Mouse (Mus musculus) layer of hippocampus, adult 2 months (tissue): Measurements from ENCODE around the gene Gm11992. TPM values are rescaled to one million over a fixed set of nuclear protein-coding genes. Genes with fewer than 3 reads are reported as not detected.
A peak's percentile ranks its signal among the peaks of the same experiment; 100 is the strongest.

Source experiments
- DNase-seq, 2 experiments: peaks; one replicate each; pipeline ENCODE4 v3.0.0; 2022; ENCODE audit warnings: low spot score in 2 of 2
- H3K27ac ChIP-seq: fragments of 200-600 bp; 2 replicates; pipeline ENCODE4 v1.8.1; 2022
- H3K4me3 ChIP-seq: fragments of 200-600 bp; 2 replicates; pipeline ENCODE4 v1.8.1; 2022; ENCODE audit warnings: mild to moderate bottlenecking
- CTCF ChIP-seq: fragments of 200-600 bp; conservative IDR thresholded peaks from 2 replicates; pipeline ENCODE4 v1.8.1; 2022; ENCODE audit warnings: antibody characterized with exemption, mild to moderate bottlenecking, moderate library complexity
- long read RNA-seq, 2 experiments: library from polyadenylated mRNA; stranded (forward); transcript quantifications; one replicate each; pipeline ENCODE4 v2.0.0; 2021; ENCODE audit warnings: borderline mapping rate in 2 of 2
- total RNA-seq, 2 experiments: library from RNA; stranded (reverse); gene quantifications; 2 replicates each; pipeline ENCODE4 v1.2.3; 2021

Gene Gm11992
- total RNA-seq: 1 to 10 TPM; 1.3 to 1.6 TPM
- long read RNA-seq, experiment 1, partial matches to known transcripts: 0 of 2 reads
- long read RNA-seq, experiment 1, other reads (novel, unspliced or antisense): 0 of 2 reads
- long read RNA-seq, experiment 2, partial matches to known transcripts: 0 of 2 reads
- long read RNA-seq, experiment 2, other reads (novel, unspliced or antisense): 1 of 2 reads

GRCm38 (mm10) chr11:9048011-9048702 lies at the start of gene Gm11992:
Gm11992 (plus strand) TSS chr11:9048594.
- H3K4me3 ChIP-seq: peak within 1 kb of the TSS; percentile 68
- peak within 1 kb of the TSS; percentile 43 for H3K27ac ChIP-seq
- peak; percentile 81 to 84 for DNase-seq
- TF ChIP-seq CTCF: no peak

GRCm38 (mm10) chr11:9008761-9009160 lies 39.6 kb upstream of the Gm11992 start:
- no peak for DNase-seq
- no peak overlapping the region for H3K4me3 ChIP-seq
- no peak for TF ChIP-seq CTCF
- H3K27ac ChIP-seq: no peak overlapping the region

GRCm38 (mm10) chr11:9010416-9010815 lies 38.0 kb upstream of the Gm11992 start:
- peak overlapping the region; percentile 89 for H3K4me3 ChIP-seq
- TF ChIP-seq CTCF: no peak
- H3K27ac ChIP-seq: peak overlapping the region; percentile 92
- DNase-seq: peak; percentile 3 to 14

GRCm38 (mm10) chr11:9010853-9011339 lies 37.5 kb upstream of the Gm11992 start, which contains the start of gene Hus1:
Hus1 (minus strand) TSS chr11:9011191.
- peak within 1 kb of the TSS; percentile 89 for H3K4me3 ChIP-seq
- TF ChIP-seq CTCF: peak; percentile 45
- DNase-seq: peak; percentile 75 to 79
- peak within 1 kb of the TSS; percentile 92 for H3K27ac ChIP-seq

- Histone ChIP-seq H3K4me3 (peak overlapping the region; percentile 89), H3K27ac (peak overlapping the region; percentile 92)
- DNase-seq: no peak
- TF ChIP-seq CTCF: no peak
Observed at GRCm38 (mm10) chr11:9011348-9011747, 37.0 kb upstream of the Gm11992 start.

- TF ChIP-seq CTCF: no peak
- no peak for DNase-seq
- Histone ChIP-seq H3K4me3 (no peak overlapping the region), H3K27ac (no peak overlapping the region)
Observed at GRCm38 (mm10) chr11:9014740-9015139, 33.7 kb upstream of the Gm11992 start.

- DNase-seq: no peak
- no peak overlapping the region for H3K27ac ChIP-seq
- TF ChIP-seq CTCF: no peak
- no peak overlapping the region for H3K4me3 ChIP-seq
Observed at GRCm38 (mm10) chr11:9018491-9019267, 29.7 kb upstream of the Gm11992 start.

GRCm38 (mm10) chr11:9020207-9020606 lies 28.2 kb upstream of the Gm11992 start:
- Histone ChIP-seq H3K27ac (no peak overlapping the region), H3K4me3 (no peak overlapping the region)
- DNase-seq: no peak
- no peak for TF ChIP-seq CTCF

GRCm38 (mm10) chr11:9024782-9025181 lies 23.6 kb upstream of the Gm11992 start:
- DNase-seq: no peak
- no peak for TF ChIP-seq CTCF
- H3K4me3 ChIP-seq: no peak overlapping the region
- H3K27ac ChIP-seq: no peak overlapping the region

GRCm38 (mm10) chr11:9025211-9025610 lies 23.2 kb upstream of the Gm11992 start:
- no peak overlapping the region for H3K27ac ChIP-seq
- DNase-seq: no peak
- TF ChIP-seq CTCF: no peak
- no peak overlapping the region for H3K4me3 ChIP-seq

- no peak for TF ChIP-seq CTCF
- no peak overlapping the region for H3K4me3 ChIP-seq
- DNase-seq: no peak
- H3K27ac ChIP-seq: no peak overlapping the region
Observed at GRCm38 (mm10) chr11:9031530-9031929, 16.9 kb upstream of the Gm11992 start.

- no peak for DNase-seq
- no peak for TF ChIP-seq CTCF
- peak overlapping the region; percentile 39; the same call in 1 of the 2 replicates for H3K27ac ChIP-seq
- no peak overlapping the region for H3K4me3 ChIP-seq
Observed at GRCm38 (mm10) chr11:9046546-9046945, 1.8 kb upstream of the Gm11992 start.

GRCm38 (mm10) chr11:9047044-9047443 lies 1.4 kb upstream of the Gm11992 start:
- no peak for TF ChIP-seq CTCF
- DNase-seq: peak; percentile 17 to 41
- peak overlapping the region; percentile 32; the same call in 1 of the 2 replicates for H3K27ac ChIP-seq
- H3K4me3 ChIP-seq: no peak overlapping the region
